Mouse (Mus musculus): ENCODE data around the gene Plcl1. TPM values are rescaled to one million over a fixed set of nuclear protein-coding genes. Genes with fewer than 3 reads are reported as not detected.
"Not testable (repeated sequence)": the region's sequence is repeated elsewhere in the genome, so short reads cannot be mapped to it uniquely, and the experiment has no call there.

The Plcl1 gene
- polyA plus RNA-seq, 1 experiment: 0.58 TPM

- no peak for TF ChIP-seq CTCF (IDR thresholded peaks at IDR 0.05; ENCODE audit: low read depth, low read length)
- no peak for TF ChIP-seq POLR2A (IDR thresholded peaks at IDR 0.05; ENCODE audit: borderline replicate concordance, low read depth, low read length)
Measured at GRCm38 (mm10) chr1:55507061-55507460, 101.3 kb downstream of the Plcl1 start.

GRCm38 (mm10) chr1:55509587-55509986 lies 103.9 kb downstream of the Plcl1 start:
- peaks cover 24% of the 10 kb centered on the region for H3K4me1 ChIP-seq (ENCODE audit: control insufficient read depth, insufficient read depth, low read length)
- TF ChIP-seq CTCF (IDR thresholded peaks at IDR 0.05; ENCODE audit: low read depth, low read length) (no peak), POLR2A (IDR thresholded peaks at IDR 0.05; ENCODE audit: borderline replicate concordance, low read depth, low read length) (no peak)
- no peak overlapping the region for H3K4me3 ChIP-seq (ENCODE audit: insufficient read depth, low read length)
- no peak overlapping the region for H3K27ac ChIP-seq (ENCODE audit: insufficient read depth, low read depth, low read length)

More at GRCm38 (mm10) chr1:55507061-55507460, 101.3 kb downstream of the Plcl1 start:
- Histone ChIP-seq H3K4me1 (ENCODE audit: control insufficient read depth, insufficient read depth, low read length) (peaks cover 16% of the 10 kb centered on the region), H3K4me3 (ENCODE audit: insufficient read depth, low read length) (no peak overlapping the region), H3K27ac (ENCODE audit: insufficient read depth, low read depth, low read length) (peak overlapping the region; percentile 47)

- Histone ChIP-seq H3K4me3 (ENCODE audit: insufficient read depth, low read length) (no peak overlapping the region), H3K4me1 (ENCODE audit: control insufficient read depth, insufficient read depth, low read length) (peaks cover 17% of the 10 kb centered on the region), H3K27ac (ENCODE audit: insufficient read depth, low read depth, low read length) (no peak overlapping the region)
- TF ChIP-seq CTCF (IDR thresholded peaks at IDR 0.05; ENCODE audit: low read depth, low read length) (no peak), POLR2A (IDR thresholded peaks at IDR 0.05; ENCODE audit: borderline replicate concordance, low read depth, low read length) (no peak)
Measured at GRCm38 (mm10) chr1:55512165-55512564, 106.4 kb downstream of the Plcl1 start.

GRCm38 (mm10) chr1:55512799-55513198 lies 107.1 kb downstream of the Plcl1 start:
- H3K4me3 ChIP-seq (ENCODE audit: insufficient read depth, low read length); H3K27ac ChIP-seq (ENCODE audit: insufficient read depth, low read depth, low read length): not testable (repeated sequence)
- H3K4me1 ChIP-seq (ENCODE audit: control insufficient read depth, insufficient read depth, low read length): peaks cover 15% of the 10 kb centered on the region

GRCm38 (mm10) chr1:55517182-55517581 lies 111.5 kb downstream of the Plcl1 start:
- peaks cover 10% of the 10 kb centered on the region for H3K4me1 ChIP-seq (ENCODE audit: control insufficient read depth, insufficient read depth, low read length)
- TF ChIP-seq CTCF (IDR thresholded peaks at IDR 0.05; ENCODE audit: low read depth, low read length): no peak
- TF ChIP-seq POLR2A (IDR thresholded peaks at IDR 0.05; ENCODE audit: borderline replicate concordance, low read depth, low read length): no peak

GRCm38 (mm10) chr1:55523966-55524365 lies 118.2 kb downstream of the Plcl1 start:
- no peak overlapping the region for H3K4me3 ChIP-seq (ENCODE audit: insufficient read depth, low read length)
- peaks cover 21% of the 10 kb centered on the region for H3K4me1 ChIP-seq (ENCODE audit: control insufficient read depth, insufficient read depth, low read length)
- no peak overlapping the region for H3K27ac ChIP-seq (ENCODE audit: insufficient read depth, low read depth, low read length)
- TF ChIP-seq CTCF (IDR thresholded peaks at IDR 0.05; ENCODE audit: low read depth, low read length): no peak
- TF ChIP-seq POLR2A (IDR thresholded peaks at IDR 0.05; ENCODE audit: borderline replicate concordance, low read depth, low read length): no peak

More at GRCm38 (mm10) chr1:55517182-55517581, 111.5 kb downstream of the Plcl1 start:
- no peak overlapping the region for H3K27ac ChIP-seq (ENCODE audit: insufficient read depth, low read depth, low read length)
- no peak overlapping the region for H3K4me3 ChIP-seq (ENCODE audit: insufficient read depth, low read length)

- Histone ChIP-seq H3K4me3 (ENCODE audit: insufficient read depth, low read length) (no peak overlapping the region), H3K4me1 (ENCODE audit: control insufficient read depth, insufficient read depth, low read length) (peaks cover 30% of the 10 kb centered on the region), H3K27ac (ENCODE audit: insufficient read depth, low read depth, low read length) (peak overlapping the region; percentile 54)
- TF ChIP-seq POLR2A (IDR thresholded peaks at IDR 0.05; ENCODE audit: borderline replicate concordance, low read depth, low read length): no peak
- no peak for TF ChIP-seq CTCF (IDR thresholded peaks at IDR 0.05; ENCODE audit: low read depth, low read length)
Measured at GRCm38 (mm10) chr1:55525100-55525499, 119.4 kb downstream of the Plcl1 start.

- TF ChIP-seq CTCF (IDR thresholded peaks at IDR 0.05; ENCODE audit: low read depth, low read length): no peak
- TF ChIP-seq POLR2A (IDR thresholded peaks at IDR 0.05; ENCODE audit: borderline replicate concordance, low read depth, low read length): no peak
- Histone ChIP-seq H3K27ac (ENCODE audit: insufficient read depth, low read depth, low read length) (peak overlapping the region; percentile 21; the same call in 1 of the 2 replicates), H3K4me1 (ENCODE audit: control insufficient read depth, insufficient read depth, low read length) (peaks cover 32% of the 10 kb centered on the region), H3K4me3 (ENCODE audit: insufficient read depth, low read length) (no peak overlapping the region)
Measured at GRCm38 (mm10) chr1:55525748-55526147, 120.0 kb downstream of the Plcl1 start.

GRCm38 (mm10) chr1:55528547-55529304 lies 123.0 kb downstream of the Plcl1 start:
- H3K4me3 ChIP-seq (ENCODE audit: insufficient read depth, low read length): no peak overlapping the region
- peak overlapping the region; percentile 27; the same call in 1 of the 2 replicates for H3K27ac ChIP-seq (ENCODE audit: insufficient read depth, low read depth, low read length)
- TF ChIP-seq CTCF (IDR thresholded peaks at IDR 0.05; ENCODE audit: low read depth, low read length): no peak
- no peak for TF ChIP-seq POLR2A (IDR thresholded peaks at IDR 0.05; ENCODE audit: borderline replicate concordance, low read depth, low read length)

GRCm38 (mm10) chr1:55533823-55534222 lies 128.1 kb downstream of the Plcl1 start:
- Histone ChIP-seq H3K4me1 (ENCODE audit: control insufficient read depth, insufficient read depth, low read length) (peaks cover 12% of the 10 kb centered on the region), H3K4me3 (ENCODE audit: insufficient read depth, low read length) (no peak overlapping the region), H3K27ac (ENCODE audit: insufficient read depth, low read depth, low read length) (no peak overlapping the region)
- TF ChIP-seq POLR2A (IDR thresholded peaks at IDR 0.05; ENCODE audit: borderline replicate concordance, low read depth, low read length): no peak
- TF ChIP-seq CTCF (IDR thresholded peaks at IDR 0.05; ENCODE audit: low read depth, low read length): no peak

More at GRCm38 (mm10) chr1:55528547-55529304, 123.0 kb downstream of the Plcl1 start:
- peaks cover 28% of the 10 kb centered on the region for H3K4me1 ChIP-seq (ENCODE audit: control insufficient read depth, insufficient read depth, low read length)
